Mouse (Mus musculus) G1E (cell line): Measurements from ENCODE around the gene Rac2. TPM values are rescaled to one million over a fixed set of nuclear protein-coding genes. Genes with fewer than 3 reads are reported as not detected.

Experiments used
- ATAC-seq: 2 replicates; pipeline ENCODE4 v1.8.0; 2016; ENCODE audit warnings: mild to moderate bottlenecking; ENCODE audit not compliant: insufficient number of reproducible peaks, poor library complexity, low FRiP score, severe bottlenecking; ENCODE audit errors: extremely low read depth
- DNase-seq: peaks from one replicate; pipeline ENCODE4 v3.0.0; 2012; ENCODE audit warnings: low spot score
- H3K27me3 ChIP-seq: 2 replicates; pipeline ENCODE4 v1.6.1; 2012; ENCODE audit warnings: mild to moderate bottlenecking, low read length, inconsistent platforms; ENCODE audit not compliant: insufficient read depth
- H3K36me3 ChIP-seq: replicated peaks from 2 replicates; pipeline ENCODE3; 2012; ENCODE audit warnings: mild to moderate bottlenecking, inconsistent platforms
- H3K4me1 ChIP-seq: 2 replicates; pipeline ENCODE4 v1.6.1; 2012; ENCODE audit warnings: low read depth, low read length, inconsistent platforms, mixed read lengths; ENCODE audit not compliant: insufficient read depth
- H3K4me3 ChIP-seq: 2 replicates; pipeline ENCODE4 v1.5.1; 2012; ENCODE audit warnings: low read depth, mild to moderate bottlenecking, inconsistent platforms, low read length, moderate library complexity, mixed read lengths
- H3K9me3 ChIP-seq: replicated peaks from 2 replicates; pipeline ENCODE4 v1.6.1; 2012; ENCODE audit warnings: inconsistent platforms
- CTCF ChIP-seq: IDR thresholded peaks from 2 replicates; pipeline ENCODE4 v1.5.1; 2012; ENCODE audit warnings: low read depth, low read length, inconsistent platforms, mixed read lengths
- GATA1 ChIP-seq: IDR thresholded peaks from 2 replicates; pipeline ENCODE4 v1.6.1; 2012; ENCODE audit warnings: borderline replicate concordance, low read length, inconsistent platforms, mixed read lengths
- GATA2 ChIP-seq: IDR thresholded peaks from 2 replicates; pipeline ENCODE4 v1.6.1; 2012; ENCODE audit warnings: low read depth, low read length, inconsistent platforms, borderline replicate concordance
- POLR2AphosphoS5 ChIP-seq: IDR thresholded peaks from 2 replicates; pipeline ENCODE4 v1.6.1; 2012; ENCODE audit warnings: low read depth, low read length, inconsistent platforms; ENCODE audit not compliant: insufficient replicate concordance
- TAL1 ChIP-seq: conservative IDR thresholded peaks from 2 replicates; pipeline ENCODE4 v1.6.1; 2012; ENCODE audit warnings: low read depth, low read length, inconsistent platforms, mixed read lengths
- polyA plus RNA-seq: library from polyadenylated mRNA; stranded (reverse); fragments of >175 nt; gene quantifications from 2 replicates; pipeline ENCODE4 v1.2.3, GENCODE M21; 2012
- total RNA-seq, 2 experiments: library from RNA; stranded (forward) in 1 of 2; stranded (reverse) in 1 of 2; fragments of 200-1000 nt in 1 of 2; fragments of >200 nt in 1 of 2; fragmentation: Nextera tagmentation in 1 of 2; gene quantifications; 2 replicates each; pipeline ENCODE4 v1.2.3; 2014 to 2017

The Rac2 gene
- total and polyA plus RNA-seq, 3 experiments: 647 to 981 (median 736) TPM

DNA sequence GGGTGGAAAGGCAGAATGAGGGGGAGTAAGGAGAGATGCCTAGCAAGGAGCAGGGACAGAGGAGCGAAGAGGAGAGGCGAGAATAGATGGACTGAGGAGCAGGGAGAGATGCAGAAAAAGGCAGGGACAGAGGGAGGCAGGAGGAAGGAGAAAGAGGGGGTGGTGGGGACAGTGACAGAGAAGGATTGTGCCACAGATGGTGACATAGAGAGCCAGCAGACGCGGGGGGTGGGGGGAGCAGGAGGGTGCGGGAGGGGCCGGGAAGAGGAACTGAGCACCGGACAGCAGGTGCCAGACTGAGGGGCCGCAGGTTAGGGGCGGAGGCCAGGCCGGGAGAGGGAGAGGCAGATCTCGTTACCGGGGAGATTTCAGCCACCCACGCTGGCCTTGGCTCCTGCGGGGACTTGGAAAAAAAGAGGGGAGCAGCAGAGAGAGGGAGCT, 28.0 kb downstream of the Rac2 start, which contains the start of gene Sstr3:
Sstr3 (minus strand) TSS at position 125 of the 441 bp plus-strand sequence.
- H3K4me3 ChIP-seq: no peak within 1 kb of the TSS
- no peaks in the 10 kb centered on the region for H3K9me3 ChIP-seq
- H3K27me3 ChIP-seq: peaks cover 67% of the 10 kb centered on the region
- no peak for DNase-seq
- TF ChIP-seq POLR2AphosphoS5 (no peak), CTCF (no peak), TAL1 (no peak), GATA1 (no peak), GATA2 (no peak)
- H3K36me3 ChIP-seq: no peaks in the 10 kb centered on the region
- ATAC-seq: no peak
- peaks cover 16% of the 10 kb centered on the region for H3K4me1 ChIP-seq

DNA sequence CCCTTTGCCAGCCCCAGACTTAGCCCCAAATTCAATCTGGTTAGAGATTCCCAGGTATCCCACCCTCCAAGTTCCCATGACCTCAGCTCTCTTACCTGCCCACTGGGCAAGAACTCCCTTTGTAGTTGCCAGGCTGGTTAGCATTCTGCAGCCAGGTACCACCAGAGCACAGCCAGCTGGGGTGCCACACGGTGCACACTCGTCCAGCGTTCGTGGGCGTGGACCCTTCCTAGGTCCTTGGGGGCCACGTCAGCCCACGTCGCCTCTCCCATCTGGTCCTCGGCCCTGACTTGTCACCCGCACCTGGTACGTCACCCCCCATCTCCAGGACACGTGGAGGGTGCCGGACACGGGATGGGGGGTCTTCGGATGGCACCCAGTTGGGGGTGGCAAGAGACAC, 28.5 kb downstream of the Rac2 start:
- TF ChIP-seq GATA2: no peak
- TF ChIP-seq TAL1: no peak
- TF ChIP-seq GATA1: no peak
- Histone ChIP-seq H3K27me3 (peaks cover 71% of the 10 kb centered on the region), H3K36me3 (no peaks in the 10 kb centered on the region), H3K4me3 (no peak overlapping the region), H3K4me1 (peaks cover 16% of the 10 kb centered on the region), H3K9me3 (no peaks in the 10 kb centered on the region)
- ATAC-seq (no peak), DNase-seq (no peak)

GRCm38 (mm10) chr15:78542767-78543303, 29.7 kb downstream of the Rac2 start:
- H3K36me3 ChIP-seq: no peaks in the 10 kb centered on the region
- H3K4me3 ChIP-seq: no peak overlapping the region
- ATAC-seq (no peak), DNase-seq (no peak)
- no peak for TF ChIP-seq TAL1
- H3K27me3 ChIP-seq: peaks cover 82% of the 10 kb centered on the region
- H3K9me3 ChIP-seq: no peaks in the 10 kb centered on the region
- H3K4me1 ChIP-seq: peaks cover 6% of the 10 kb centered on the region

GRCm38 (mm10) chr15:78542098-78542766, 30.4 kb downstream of the Rac2 start:
- no peaks in the 10 kb centered on the region for H3K9me3 ChIP-seq
- no peak for DNase-seq
- H3K4me3 ChIP-seq: no peak overlapping the region
- no peak for ATAC-seq
- H3K27me3 ChIP-seq: peaks cover 85% of the 10 kb centered on the region
- peaks cover under 1% of the 10 kb centered on the region; the same call in 1 of the 2 replicates for H3K4me1 ChIP-seq
- no peaks in the 10 kb centered on the region for H3K36me3 ChIP-seq
- no peak for TF ChIP-seq CTCF
- TF ChIP-seq TAL1: no peak
- TF ChIP-seq POLR2AphosphoS5: no peak
- no peak for TF ChIP-seq GATA2
- TF ChIP-seq GATA1: no peak

GRCm38 (mm10) chr15:78541606-78542005, 31.0 kb downstream of the Rac2 start:
- H3K4me3 ChIP-seq: no peak overlapping the region
- no peaks in the 10 kb centered on the region for H3K9me3 ChIP-seq
- ATAC-seq (no peak), DNase-seq (no peak)
- peaks cover 4% of the 10 kb centered on the region for H3K4me1 ChIP-seq
- no peaks in the 10 kb centered on the region for H3K36me3 ChIP-seq
- H3K27me3 ChIP-seq: peaks cover 83% of the 10 kb centered on the region
- TF ChIP-seq GATA2: no peak
- no peak for TF ChIP-seq TAL1
- no peak for TF ChIP-seq CTCF
- no peak for TF ChIP-seq POLR2AphosphoS5
- TF ChIP-seq GATA1: no peak

DNA sequence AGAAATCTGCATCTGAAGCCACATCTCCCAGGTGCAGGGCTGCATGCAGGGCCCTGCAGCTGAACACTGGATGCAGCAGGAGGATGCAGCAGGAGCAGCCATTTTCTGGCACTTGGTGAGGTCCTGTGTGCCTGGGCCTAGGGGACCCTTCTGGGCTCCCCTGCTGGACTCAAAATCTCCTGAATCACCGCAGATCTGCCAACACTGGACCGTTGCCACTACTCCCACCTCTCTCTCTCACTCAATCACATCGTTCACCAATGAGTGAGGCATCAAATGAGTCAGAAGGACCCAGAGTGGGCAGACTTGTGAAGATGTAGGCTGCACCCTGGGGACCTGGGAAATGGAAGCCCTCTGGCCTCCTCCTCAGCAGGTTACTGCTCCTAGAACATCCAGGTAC, 31.5 kb downstream of the Rac2 start:
- Histone ChIP-seq H3K4me3 (no peak overlapping the region), H3K36me3 (no peaks in the 10 kb centered on the region), H3K9me3 (no peaks in the 10 kb centered on the region), H3K4me1 (peaks cover 4% of the 10 kb centered on the region), H3K27me3 (peaks cover 82% of the 10 kb centered on the region)
- no peak for DNase-seq
- TF ChIP-seq CTCF (no peak), TAL1 (no peak), GATA1 (no peak), GATA2 (no peak), POLR2AphosphoS5 (no peak)
- ATAC-seq: no peak
